Mouse (Mus musculus) heart, embryonic 15.5 days (tissue): ENCODE data around the gene Amd1. TPM values are rescaled to one million over a fixed set of nuclear protein-coding genes. Genes with fewer than 3 reads are reported as not detected.

Experiments
- ATAC-seq: fragments of 200-750 bp; cut with Nextera tagmentation; replicated peaks from 2 replicates; pipeline ENCODE4 v1.8.0; 2017; ENCODE audit warnings: low read depth, moderate TSS enrichment; ENCODE audit not compliant: insufficient number of reproducible peaks, insufficient read depth, low FRiP score
- H3K27ac ChIP-seq: fragments of 300-500 bp; sonication (generic); 2 replicates; pipeline ENCODE4 v1.5.1; 2015; ENCODE audit warnings: mild to moderate bottlenecking, inconsistent platforms
- H3K27me3 ChIP-seq: fragments of 300-500 bp; sonication (generic); 2 replicates; pipeline ENCODE4 v1.6.1; 2015; ENCODE audit warnings: inconsistent platforms
- H3K36me3 ChIP-seq: fragments of 300-500 bp; sonication (generic); 2 replicates; pipeline ENCODE4 v1.6.1; 2015; ENCODE audit warnings: mild to moderate bottlenecking, inconsistent platforms
- H3K4me1 ChIP-seq: fragments of 300-500 bp; sonication (generic); replicated peaks from 2 replicates; pipeline ENCODE4 v1.6.1; 2015; ENCODE audit warnings: inconsistent platforms
- H3K4me2 ChIP-seq: fragments of 300-500 bp; sonication (generic); 2 replicates; pipeline ENCODE4 v1.6.1; 2015; ENCODE audit warnings: inconsistent platforms, mild to moderate bottlenecking, moderate library complexity
- H3K4me3 ChIP-seq: fragments of 300-500 bp; sonication (generic); 2 replicates; pipeline ENCODE4 v1.5.1; 2015; ENCODE audit warnings: mild to moderate bottlenecking, inconsistent platforms
- H3K9ac ChIP-seq: fragments of 300-500 bp; sonication (generic); 2 replicates; pipeline ENCODE4 v1.6.1; 2015; ENCODE audit warnings: mild to moderate bottlenecking, inconsistent platforms
- H3K9me3 ChIP-seq: fragments of 300-500 bp; sonication (generic); replicated peaks from 2 replicates; pipeline ENCODE4 v1.6.1; 2016; ENCODE audit warnings: inconsistent platforms
- WGBS: fragments of 180-500 bp; shearing (Covaris S2); methylation state at CpG from one replicate; pipeline ENCODE4 v1.1.7; 2015; ENCODE audit warnings: mixed read lengths; 5-methylcytosine and 5-hydroxymethylcytosine counted together
- polyA plus RNA-seq: library from polyadenylated mRNA; unstranded; fragments of >200 nt; fragmentation: Nextera tagmentation; extraction: Ambion mirVana; gene quantifications from 2 replicates; pipeline ENCODE4 v1.2.1, GENCODE M21; 2015

The Amd1 gene
- polyA plus RNA-seq, 1 experiment from 2014 or later, result 34.7 TPM

- Histone ChIP-seq H3K27me3 (no peaks in the 10 kb centered on the region), H3K9ac (peak within 1 kb of the TSS; percentile 66), H3K9me3 (no peaks in the 10 kb centered on the region), H3K4me1 (no peaks in the 10 kb centered on the region), H3K4me2 (peak within 1 kb of the TSS; percentile 79), H3K27ac (peak within 1 kb of the TSS; percentile 74), H3K4me3 (peak within 1 kb of the TSS; percentile 80), H3K36me3 (peaks cover 43% of the 10 kb centered on the region)
- WGBS, result under 1% methylated on average over 54 of the region's 54 CpGs
- ATAC-seq, result peak; percentile 84
These were observed 55.4 kb downstream of the Amd1 start, which contains the start of gene Rpf2 for GRCm38 (mm10) chr10:40246374-40247165. TSS of gene Rpf2 (minus strand) at chr10:40247036.

- no peak overlapping the region for H3K27ac ChIP-seq
- H3K9ac ChIP-seq, result no peak overlapping the region
- no peak overlapping the region for H3K4me3 ChIP-seq
- ATAC-seq, result no peak
- H3K9me3 ChIP-seq, result no peaks in the 10 kb centered on the region
- H3K4me1 ChIP-seq, result no peaks in the 10 kb centered on the region
- H3K4me2 ChIP-seq, result no peak overlapping the region
- H3K27me3 ChIP-seq, result no peaks in the 10 kb centered on the region
- H3K36me3 ChIP-seq, result peaks cover 28% of the 10 kb centered on the region
- WGBS, result 94% methylated on average over 5 of the region's 5 CpGs
These were observed 64.2 kb downstream of the Amd1 start for GRCm38 (mm10) chr10:40237826-40238225.

Other genes with a start within 250 kb of the Amd1 start
- 14.8 and 20.8 TPM in 2 replicates for gene Slc16a10, start 159.9 kb downstream of the Amd1 start, polyA plus RNA-seq
- gene Rpf2, start 55.1 kb downstream of the Amd1 start, polyA plus RNA-seq, result 35.5 and 36.4 TPM in 2 replicates
- 59.9 and 65.9 TPM in 2 replicates for gene Gtf3c6, start 44.1 kb downstream of the Amd1 start, polyA plus RNA-seq
- 5.3 and 6.9 TPM in 2 replicates for gene Cdk19, start 37.4 kb upstream of the Amd1 start, polyA plus RNA-seq